Mouse (Mus musculus): ENCODE data around the gene Atp9a. TPM values are rescaled to one million over a fixed set of nuclear protein-coding genes. Genes with fewer than 3 reads are reported as not detected.

Gene Atp9a
- polyA plus RNA-seq, 1 experiment: 41.6 TPM

- Histone ChIP-seq H3K4me2 (ENCODE audit: low read depth) (no peak overlapping the region), H3K79me2 (ENCODE audit: control insufficient read depth, insufficient read depth) (no peaks in the 10 kb centered on the region), H3K4me3 (no peak overlapping the region), H3K27me3 (ENCODE audit: control insufficient read depth, insufficient read depth, insufficient read length) (no peaks in the 10 kb centered on the region), H3ac (ENCODE audit: control insufficient read depth, insufficient read length) (no peak overlapping the region), H3K36me3 (ENCODE audit: control insufficient read depth, insufficient read depth) (no peaks in the 10 kb centered on the region)
- TF ChIP-seq USF1 (IDR thresholded peaks at IDR 0.05; ENCODE audit: low read depth) (no peak), E2F4 (IDR thresholded peaks at IDR 0.05; ENCODE audit: insufficient read depth) (no peak), TCF12 (IDR thresholded peaks at IDR 0.05; ENCODE audit: insufficient read depth, poor library complexity, severe bottlenecking) (no peak), CEBPB (IDR thresholded peaks at IDR 0.05; ENCODE audit: insufficient read depth, poor library complexity, severe bottlenecking) (no peak), MYOG (IDR thresholded peaks at IDR 0.05; ENCODE audit: control insufficient read depth in 1 of 3, insufficient read depth in 1 of 3, insufficient read length in 2 of 3, low read depth in 2 of 3) (no peak), MAX (IDR thresholded peaks at IDR 0.05; ENCODE audit: low read depth) (no peak), SRF (IDR thresholded peaks at IDR 0.05; ENCODE audit: control insufficient read depth, insufficient read length, low read depth) (no peak), POLR2A (IDR thresholded peaks at IDR 0.05; ENCODE audit: insufficient read length, low read depth) (no peak), REST (IDR thresholded peaks at IDR 0.05; ENCODE audit: insufficient read depth, insufficient read length) (no peak), TCF3 (IDR thresholded peaks at IDR 0.05; ENCODE audit: insufficient read length, low read depth) (no peak), POLR2AphosphoS2 (IDR thresholded peaks at IDR 0.05; ENCODE audit: insufficient read length, low read depth) (no peak), MYOD1 (IDR thresholded peaks at IDR 0.05; ENCODE audit: control insufficient read depth in 1 of 3, insufficient read length in 2 of 3, low read depth in 2 of 3) (no peak)
Measured at GRCm38 (mm10) chr2:168710979-168711378, 31.2 kb downstream of the Atp9a start.

- H3K4me3 ChIP-seq: no peak overlapping the region
- H3K4me2 ChIP-seq (ENCODE audit: low read depth): no peak overlapping the region
- H3K36me3 ChIP-seq (ENCODE audit: control insufficient read depth, insufficient read depth): no peaks in the 10 kb centered on the region
- H3ac ChIP-seq (ENCODE audit: control insufficient read depth, insufficient read length): no peak overlapping the region
- peaks cover 4% of the 10 kb centered on the region for H3K27me3 ChIP-seq (ENCODE audit: control insufficient read depth, insufficient read depth, insufficient read length)
- no peaks in the 10 kb centered on the region for H3K79me2 ChIP-seq (ENCODE audit: control insufficient read depth, insufficient read depth)
- TF ChIP-seq CEBPB (IDR thresholded peaks at IDR 0.05; ENCODE audit: insufficient read depth, poor library complexity, severe bottlenecking): no peak
- TF ChIP-seq USF1 (IDR thresholded peaks at IDR 0.05; ENCODE audit: low read depth): no peak
Measured at GRCm38 (mm10) chr2:168707766-168708165, 34.4 kb downstream of the Atp9a start.

- Histone ChIP-seq H3K4me3 (no peak overlapping the region), H3K79me2 (ENCODE audit: control insufficient read depth, insufficient read depth) (no peaks in the 10 kb centered on the region), H3ac (ENCODE audit: control insufficient read depth, insufficient read length) (no peak overlapping the region), H3K27me3 (ENCODE audit: control insufficient read depth, insufficient read depth, insufficient read length) (peaks cover 9% of the 10 kb centered on the region), H3K4me2 (ENCODE audit: low read depth) (no peak overlapping the region), H3K36me3 (ENCODE audit: control insufficient read depth, insufficient read depth) (no peaks in the 10 kb centered on the region)
- TF ChIP-seq MYOG (IDR thresholded peaks at IDR 0.05; ENCODE audit: control insufficient read depth in 1 of 3, insufficient read depth in 1 of 3, insufficient read length in 2 of 3, low read depth in 2 of 3) (no peak), SRF (IDR thresholded peaks at IDR 0.05; ENCODE audit: control insufficient read depth, insufficient read length, low read depth) (no peak), USF1 (IDR thresholded peaks at IDR 0.05; ENCODE audit: low read depth) (no peak), POLR2A (IDR thresholded peaks at IDR 0.05; ENCODE audit: insufficient read length, low read depth) (no peak), E2F4 (IDR thresholded peaks at IDR 0.05; ENCODE audit: insufficient read depth) (no peak), TCF3 (IDR thresholded peaks at IDR 0.05; ENCODE audit: insufficient read length, low read depth) (no peak), CEBPB (IDR thresholded peaks at IDR 0.05; ENCODE audit: insufficient read depth, poor library complexity, severe bottlenecking) (no peak), POLR2AphosphoS2 (IDR thresholded peaks at IDR 0.05; ENCODE audit: insufficient read length, low read depth) (no peak), MAX (IDR thresholded peaks at IDR 0.05; ENCODE audit: low read depth) (no peak), REST (IDR thresholded peaks at IDR 0.05; ENCODE audit: insufficient read depth, insufficient read length) (no peak), TCF12 (IDR thresholded peaks at IDR 0.05; ENCODE audit: insufficient read depth, poor library complexity, severe bottlenecking) (no peak), MYOD1 (IDR thresholded peaks at IDR 0.05; ENCODE audit: control insufficient read depth in 1 of 3, insufficient read length in 2 of 3, low read depth in 2 of 3) (no peak)
Measured at GRCm38 (mm10) chr2:168702266-168702665, 39.9 kb downstream of the Atp9a start.

GRCm38 (mm10) chr2:168695027-168695403, 47.2 kb downstream of the Atp9a start:
- TF ChIP-seq TCF3 (IDR thresholded peaks at IDR 0.05; ENCODE audit: insufficient read length, low read depth): no peak
- TF ChIP-seq MYOG (IDR thresholded peaks at IDR 0.05; ENCODE audit: control insufficient read depth in 1 of 3, insufficient read depth in 1 of 3, insufficient read length in 2 of 3, low read depth in 2 of 3): no peak
- TF ChIP-seq REST (IDR thresholded peaks at IDR 0.05; ENCODE audit: insufficient read depth, insufficient read length): no peak
- no peak for TF ChIP-seq POLR2AphosphoS2 (IDR thresholded peaks at IDR 0.05; ENCODE audit: insufficient read length, low read depth)
- Histone ChIP-seq H3ac (ENCODE audit: control insufficient read depth, insufficient read length) (no peak overlapping the region), H3K27me3 (ENCODE audit: control insufficient read depth, insufficient read depth, insufficient read length) (peaks cover 9% of the 10 kb centered on the region), H3K4me2 (ENCODE audit: low read depth) (no peak overlapping the region), H3K36me3 (ENCODE audit: control insufficient read depth, insufficient read depth) (no peaks in the 10 kb centered on the region), H3K4me3 (no peak overlapping the region), H3K79me2 (ENCODE audit: control insufficient read depth, insufficient read depth) (no peaks in the 10 kb centered on the region)

- no peak overlapping the region for H3K4me2 ChIP-seq (ENCODE audit: low read depth)
- H3ac ChIP-seq (ENCODE audit: control insufficient read depth, insufficient read length): no peak overlapping the region
- no peaks in the 10 kb centered on the region for H3K36me3 ChIP-seq (ENCODE audit: control insufficient read depth, insufficient read depth)
- peaks cover 9% of the 10 kb centered on the region for H3K27me3 ChIP-seq (ENCODE audit: control insufficient read depth, insufficient read depth, insufficient read length)
- H3K4me3 ChIP-seq: no peak overlapping the region
- no peaks in the 10 kb centered on the region for H3K79me2 ChIP-seq (ENCODE audit: control insufficient read depth, insufficient read depth)
- no peak for TF ChIP-seq CEBPB (IDR thresholded peaks at IDR 0.05; ENCODE audit: insufficient read depth, poor library complexity, severe bottlenecking)
- no peak for TF ChIP-seq POLR2AphosphoS2 (IDR thresholded peaks at IDR 0.05; ENCODE audit: insufficient read length, low read depth)
Measured at GRCm38 (mm10) chr2:168694379-168695026, 47.7 kb downstream of the Atp9a start.

Data from myocyte (in vitro differentiated cells).